Mouse (Mus musculus) heart, embryonic 14.5 days (tissue): ENCODE measurements around the gene Tmub1. TPM values are rescaled to one million over a fixed set of nuclear protein-coding genes. Genes with fewer than 3 reads are reported as not detected.
"Not testable (repeated sequence)": the region's sequence is repeated elsewhere in the genome, so short reads cannot be mapped to it uniquely, and the experiment has no call there.

Experiments
- ATAC-seq: fragments of 200-750 bp; cut with Nextera tagmentation; 2 replicates; pipeline ENCODE4 v1.8.0; 2017; ENCODE audit warnings: low read depth, moderate TSS enrichment; ENCODE audit not compliant: insufficient number of reproducible peaks, insufficient read depth, low FRiP score
- H3K27ac ChIP-seq, 2 experiments: fragments of 200-500 bp in 1 of 2; fragments of 300-500 bp in 1 of 2; sonication (generic) in 1 of 2; replicated peaks in 1 of 2; 2 replicates each; pipeline ENCODE4 v1.5.1; 2012 to 2014; ENCODE audit warnings: low read depth in 2 of 2, low read length in 2 of 2, control low read depth in 1 of 2, mild to moderate bottlenecking in 1 of 2, mixed read lengths in 1 of 2; ENCODE audit not compliant: control insufficient read depth in 1 of 2, insufficient read depth in 1 of 2
- H3K27me3 ChIP-seq: fragments of 300-500 bp; sonication (generic); 2 replicates; pipeline ENCODE4 v1.6.1; 2014; ENCODE audit warnings: mild to moderate bottlenecking, low read length, control low read depth; ENCODE audit not compliant: control insufficient read depth, insufficient read depth
- H3K36me3 ChIP-seq: fragments of 300-500 bp; sonication (generic); 2 replicates; pipeline ENCODE4 v1.6.1; 2014; ENCODE audit warnings: mild to moderate bottlenecking, control low read depth, low read length, mixed read lengths; ENCODE audit not compliant: control insufficient read depth, insufficient read depth
- H3K4me1 ChIP-seq, 2 experiments: fragments of 200-500 bp in 1 of 2; fragments of 300-500 bp in 1 of 2; sonication (generic) in 1 of 2; 2 replicates each; pipeline ENCODE4 v1.6.1; 2012 to 2014; ENCODE audit warnings: low read length in 2 of 2, control low read depth in 1 of 2, mixed read lengths in 1 of 2; ENCODE audit not compliant: control insufficient read depth in 2 of 2, insufficient read depth in 2 of 2
- H3K4me2 ChIP-seq: fragments of 300-500 bp; sonication (generic); 2 replicates; pipeline ENCODE4 v1.6.1; 2014; ENCODE audit warnings: mild to moderate bottlenecking, low read length
- H3K4me3 ChIP-seq, 2 experiments: fragments of 200-500 bp in 1 of 2; fragments of 300-500 bp in 1 of 2; sonication (generic) in 1 of 2; 2 replicates each; pipeline ENCODE4 v1.5.1; 2012 to 2014; ENCODE audit warnings: low read length in 2 of 2, mild to moderate bottlenecking in 2 of 2, control low read depth in 1 of 2, low read depth in 1 of 2, moderate library complexity in 1 of 2; ENCODE audit not compliant: control insufficient read depth in 1 of 2, insufficient read depth in 1 of 2
- H3K9ac ChIP-seq: fragments of 300-500 bp; sonication (generic); 2 replicates; pipeline ENCODE4 v1.6.1; 2014; ENCODE audit warnings: mild to moderate bottlenecking, low read length
- H3K9me3 ChIP-seq: fragments of 300-500 bp; sonication (generic); 2 replicates; pipeline ENCODE4 v1.6.1; 2016; ENCODE audit warnings: low read length, control low read depth; ENCODE audit not compliant: control insufficient read depth
- WGBS: fragments of 180-500 bp; shearing (Covaris S2); extraction: QIAGEN DNeasy Blood & Tissue Kit; methylation state at CpG from one replicate; pipeline ENCODE4 v1.1.7; 2014; 5-methylcytosine and 5-hydroxymethylcytosine counted together
- polyA plus RNA-seq: library from polyadenylated mRNA; unstranded; fragments of >200 nt; fragmentation: Nextera tagmentation; extraction: Ambion mirVana; gene quantifications from 2 replicates; pipeline ENCODE4 v1.2.1, GENCODE M21; 2014

Tmub1 gene
- polyA plus RNA-seq, 1 experiment from 2014 or later: 20.5 TPM

- no peak overlapping the region for H3K27ac ChIP-seq
- ATAC-seq: no peak
- H3K9ac ChIP-seq: no peak overlapping the region
- H3K4me2 ChIP-seq: no peak overlapping the region
- H3K36me3 ChIP-seq: peaks cover 52% of the 10 kb centered on the region
- no peaks in the 10 kb centered on the region for H3K9me3 ChIP-seq
- 71% methylated on average over 10 of the region's 10 CpGs for WGBS
- H3K4me3 ChIP-seq: no peak overlapping the region
- H3K27me3 ChIP-seq: no peaks in the 10 kb centered on the region
- peaks cover 0 to 8% of the 10 kb centered on the region in 2 experiments for H3K4me1 ChIP-seq
These were observed 48.0 kb downstream of the Tmub1 start for GRCm38 (mm10) chr5:24399686-24400085.

- not testable (repeated sequence) for H3K27me3 ChIP-seq, H3K4me2 ChIP-seq, H3K27ac ChIP-seq, ATAC-seq, H3K9ac ChIP-seq, H3K9me3 ChIP-seq, H3K4me3 ChIP-seq
- Histone ChIP-seq H3K36me3 (peaks cover 19% of the 10 kb centered on the region), H3K4me1 (peaks cover 6 to 13% of the 10 kb centered on the region in 2 experiments)
- 86% methylated on average over 6 of the region's 6 CpGs for whole genome bisulfite sequencing
These were observed 51.4 kb downstream of the Tmub1 start for GRCm38 (mm10) chr5:24396254-24396653.

Other genes with a start within 250 kb of the Tmub1 start
- gene Kcnh2, start 96.2 kb downstream of the Tmub1 start, polyA plus RNA-seq: 23.5 and 32.9 TPM in 2 replicates
- gene Nos3, start 83.0 kb downstream of the Tmub1 start, polyA plus RNA-seq: 27.7 and 28.2 TPM in 2 replicates
- gene Atg9b, start 55.7 kb downstream of the Tmub1 start, polyA plus RNA-seq: 1.0 and 1.5 TPM in 2 replicates
- 52.7 and 56.1 TPM in 2 replicates for gene Abcb8, start 54.2 kb downstream of the Tmub1 start, polyA plus RNA-seq
- 0.12 TPM in 1 of 2 replicates, not detected in the other for gene Asic3, start 34.5 kb downstream of the Tmub1 start, polyA plus RNA-seq
- gene Cdk5, start 24.3 kb downstream of the Tmub1 start, polyA plus RNA-seq: 28.6 and 31.0 TPM in 2 replicates
- 18.7 and 20.4 TPM in 2 replicates for gene Slc4a2, start 24.0 kb downstream of the Tmub1 start, polyA plus RNA-seq
- 157 and 181 TPM in 2 replicates for gene Fastk, start 2.6 kb downstream of the Tmub1 start, polyA plus RNA-seq
- 36.7 and 38.7 TPM in 2 replicates for gene Agap3, start 4.3 kb upstream of the Tmub1 start, polyA plus RNA-seq
- gene Gbx1, start 79.3 kb upstream of the Tmub1 start, polyA plus RNA-seq: 0.05 and 0.07 TPM in 2 replicates
- 5.0 and 6.3 TPM in 2 replicates for gene Asb10, start 93.1 kb upstream of the Tmub1 start, polyA plus RNA-seq
- gene 4931409K22Rik, start 109.0 kb upstream of the Tmub1 start, polyA plus RNA-seq: not detected in 2 replicates
- gene Abcf2, start 129.6 kb upstream of the Tmub1 start, polyA plus RNA-seq: 57.4 and 60.8 TPM in 2 replicates
- gene Chpf2, start 138.9 kb upstream of the Tmub1 start, polyA plus RNA-seq: 8.6 and 8.9 TPM in 2 replicates
- gene Smarcd3, start 176.6 kb upstream of the Tmub1 start, polyA plus RNA-seq: 71.0 and 78.4 TPM in 2 replicates
- gene Nub1, start 237.7 kb upstream of the Tmub1 start, polyA plus RNA-seq: 27.5 and 28.0 TPM in 2 replicates